Mouse (Mus musculus) limb, embryonic 12.5 days (tissue): ENCODE results near the gene Rsbn1. TPM values are rescaled to one million over a fixed set of nuclear protein-coding genes. Genes with fewer than 3 reads are reported as not detected.

Experiments used
- ATAC-seq: fragments of 200-750 bp; cut with Nextera tagmentation; 2 replicates; pipeline ENCODE4 v1.8.0; 2017; ENCODE audit warnings: low read depth, moderate TSS enrichment; ENCODE audit not compliant: insufficient number of reproducible peaks, insufficient read depth, low FRiP score, low TSS enrichment
- H3K27ac ChIP-seq: fragments of 300-500 bp; sonication (generic); 2 replicates; pipeline ENCODE4 v1.5.1; 2016; ENCODE audit warnings: mild to moderate bottlenecking, moderate library complexity
- H3K27me3 ChIP-seq: fragments of 300-500 bp; sonication (generic); 2 replicates; pipeline ENCODE4 v1.6.1; 2016; ENCODE audit warnings: mild to moderate bottlenecking, moderate library complexity
- H3K36me3 ChIP-seq: fragments of 300-500 bp; sonication (generic); 2 replicates; pipeline ENCODE4 v1.6.1; 2016; ENCODE audit warnings: mild to moderate bottlenecking, moderate library complexity
- H3K4me1 ChIP-seq: fragments of 300-500 bp; sonication (generic); replicated peaks from 2 replicates; pipeline ENCODE4 v1.6.1; 2016
- H3K4me2 ChIP-seq: fragments of 300-500 bp; sonication (generic); 2 replicates; pipeline ENCODE4 v1.6.1; 2016; ENCODE audit warnings: mild to moderate bottlenecking, moderate library complexity
- H3K4me3 ChIP-seq: fragments of 300-500 bp; sonication (generic); replicated peaks from 2 replicates; pipeline ENCODE4 v1.5.1; 2016; ENCODE audit warnings: mild to moderate bottlenecking
- H3K9ac ChIP-seq: fragments of 300-500 bp; sonication (generic); replicated peaks from 2 replicates; pipeline ENCODE4 v1.6.1; 2016; ENCODE audit warnings: mild to moderate bottlenecking, moderate library complexity
- H3K9me3 ChIP-seq: fragments of 300-500 bp; sonication (generic); 2 replicates; pipeline ENCODE4 v1.6.1; 2016; ENCODE audit warnings: mild to moderate bottlenecking, moderate library complexity
- WGBS: fragments of 180-500 bp; shearing (Covaris S2); methylation state at CpG from one replicate; pipeline ENCODE4 v1.1.7; 2016; 5-methylcytosine and 5-hydroxymethylcytosine counted together
- polyA plus RNA-seq: library from polyadenylated mRNA; unstranded; fragments of >200 nt; fragmentation: Nextera tagmentation; extraction: Ambion mirVana; gene quantifications from 2 replicates; pipeline ENCODE4 v1.2.1, GENCODE M21; 2016

Gene Rsbn1
- polyA plus RNA-seq, 1 experiment from 2014 or later = 21.5 TPM

DNA sequence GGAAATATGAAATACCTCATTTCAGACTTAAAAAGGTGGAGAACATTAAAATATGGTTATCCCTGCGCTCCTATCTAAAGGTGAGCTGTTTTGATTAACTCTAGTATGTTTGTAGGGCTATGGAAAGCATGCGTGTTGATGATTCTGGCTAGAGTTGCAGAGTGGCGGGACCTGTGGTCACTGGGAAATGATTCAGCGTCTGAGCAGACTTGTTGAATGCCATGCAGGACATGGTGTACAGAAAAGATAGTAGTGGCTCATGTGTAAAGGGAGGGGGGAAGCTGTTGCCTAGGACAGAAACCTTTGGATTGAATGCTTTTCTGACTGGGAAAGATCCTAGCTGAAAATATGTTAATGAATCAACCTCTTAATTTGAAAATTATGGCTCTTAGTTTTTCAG is 84.8 kb downstream of the Rsbn1 start:
- Histone ChIP-seq H3K27me3 (no peaks in the 10 kb centered on the region), H3K36me3 (peaks cover 81% of the 10 kb centered on the region), H3K4me3 (no peak overlapping the region), H3K9me3 (no peaks in the 10 kb centered on the region), H3K9ac (no peak overlapping the region), H3K27ac (no peak overlapping the region), H3K4me1 (no peaks in the 10 kb centered on the region), H3K4me2 (no peak overlapping the region)
- no peak for ATAC-seq
- 94% methylated on average over 4 of the region's 4 CpGs for WGBS

DNA sequence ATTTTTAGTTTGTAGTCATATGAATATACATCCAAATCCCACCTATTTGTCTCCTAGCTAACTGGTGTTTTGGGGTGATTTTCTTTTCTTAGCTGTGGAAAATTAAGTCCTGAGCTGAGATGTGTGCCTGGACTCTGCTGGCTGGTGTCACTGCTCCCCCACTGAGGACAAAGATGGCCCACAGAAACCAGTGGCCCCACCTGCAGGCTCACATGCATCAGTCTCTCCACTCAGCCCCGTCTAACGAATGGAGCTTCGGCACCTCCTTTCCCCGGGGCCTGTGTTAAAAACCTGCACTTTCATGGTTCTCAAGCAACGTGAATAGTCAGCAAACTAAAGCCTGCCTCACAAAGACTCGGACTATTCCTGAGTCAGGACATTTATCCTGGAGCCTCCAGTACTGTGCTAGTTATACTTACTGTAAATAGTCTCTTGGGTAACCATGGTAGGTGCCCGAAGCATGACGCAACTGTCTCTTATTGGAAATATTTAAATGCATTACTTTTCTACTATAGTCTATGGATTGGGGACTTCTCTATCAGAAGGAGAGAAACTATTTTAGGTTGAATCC is 93.1 kb downstream of the Rsbn1 start:
- no peak overlapping the region for H3K9ac ChIP-seq
- WGBS = 88% methylated on average over 8 of the region's 8 CpGs
- H3K4me1 ChIP-seq = no peaks in the 10 kb centered on the region
- peaks cover 52% of the 10 kb centered on the region for H3K36me3 ChIP-seq
- no peak for ATAC-seq
- H3K9me3 ChIP-seq = no peaks in the 10 kb centered on the region
- no peaks in the 10 kb centered on the region for H3K27me3 ChIP-seq
- H3K4me2 ChIP-seq = no peak overlapping the region
- no peak overlapping the region for H3K27ac ChIP-seq
- no peak overlapping the region for H3K4me3 ChIP-seq

GRCm38 (mm10) chr3:104007479-104007878 is 93.6 kb downstream of the Rsbn1 start:
- H3K27ac ChIP-seq = no peak overlapping the region
- ATAC-seq = no peak
- peaks cover 52% of the 10 kb centered on the region for H3K36me3 ChIP-seq
- H3K4me2 ChIP-seq = no peak overlapping the region
- no peak overlapping the region for H3K4me3 ChIP-seq
- no peaks in the 10 kb centered on the region for H3K27me3 ChIP-seq
- 84% methylated on average over 8 of the region's 8 CpGs for WGBS
- H3K9me3 ChIP-seq = no peaks in the 10 kb centered on the region
- no peak overlapping the region for H3K9ac ChIP-seq
- H3K4me1 ChIP-seq = no peaks in the 10 kb centered on the region

DNA sequence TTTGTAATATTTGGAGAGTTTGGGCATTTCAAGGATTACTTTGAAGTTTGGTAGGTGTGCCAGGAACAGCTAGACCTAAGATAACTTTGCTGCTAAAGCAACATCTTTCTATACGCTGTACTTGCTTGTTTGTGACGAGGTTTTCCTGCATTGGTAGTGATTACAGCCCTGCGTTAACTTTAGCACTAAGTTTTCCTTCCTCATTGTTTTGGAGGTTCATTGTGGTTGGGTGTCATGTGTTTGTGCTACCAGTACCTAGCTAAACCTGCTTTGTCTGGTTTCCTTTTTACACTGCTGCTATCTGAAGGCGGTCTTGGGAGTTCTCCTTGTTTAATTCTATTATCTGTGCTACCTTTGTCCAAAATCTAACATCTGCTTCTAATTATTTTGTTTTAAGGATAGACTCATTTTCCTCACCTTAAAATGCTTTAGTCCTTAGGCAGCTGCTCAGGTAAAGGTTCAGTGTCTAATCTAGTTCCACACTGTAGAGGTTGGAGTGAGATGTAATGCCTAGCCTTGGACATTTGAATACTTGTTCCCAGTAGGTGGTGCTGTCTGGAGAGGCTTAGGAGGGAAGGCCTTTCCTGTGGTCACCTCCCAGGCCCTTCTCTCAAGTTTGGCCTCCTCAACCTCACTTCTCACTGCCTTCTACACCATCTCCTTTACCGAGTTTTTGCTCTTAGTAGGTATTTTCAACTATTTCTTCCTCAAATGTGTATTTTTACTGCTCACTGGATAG is 96.2 kb downstream of the Rsbn1 start:
- Histone ChIP-seq H3K9me3 (no peaks in the 10 kb centered on the region), H3K27me3 (no peaks in the 10 kb centered on the region), H3K4me1 (no peaks in the 10 kb centered on the region), H3K4me2 (no peak overlapping the region), H3K9ac (no peak overlapping the region), H3K36me3 (peaks cover 44% of the 10 kb centered on the region), H3K4me3 (no peak overlapping the region), H3K27ac (no peak overlapping the region)
- WGBS = 89% methylated on average over 5 of the region's 5 CpGs
- no peak for ATAC-seq

DNA sequence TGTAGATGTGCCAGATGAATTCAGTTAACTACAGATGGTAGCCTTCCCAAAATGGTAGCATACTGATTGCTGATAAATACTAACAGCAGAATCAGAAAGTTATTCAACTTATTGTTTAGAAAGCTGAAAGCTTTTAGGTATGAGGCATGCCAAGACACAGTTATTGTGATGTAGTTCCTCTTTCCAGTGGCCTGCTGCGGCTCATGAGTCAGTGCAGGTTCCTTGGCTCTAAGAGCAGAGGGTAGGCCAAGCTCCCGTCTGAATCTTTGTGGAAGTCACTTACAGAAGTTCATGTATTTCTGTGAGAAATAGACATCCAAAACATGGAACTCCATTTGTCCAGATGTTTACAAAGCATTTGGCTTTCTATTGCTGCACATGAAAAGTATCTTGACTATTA is 98.1 kb downstream of the Rsbn1 start:
- H3K27ac ChIP-seq = no peak overlapping the region
- H3K4me1 ChIP-seq = no peaks in the 10 kb centered on the region
- 87% methylated on average over 2 of the region's 2 CpGs for WGBS
- no peaks in the 10 kb centered on the region for H3K9me3 ChIP-seq
- H3K36me3 ChIP-seq = peaks cover 36% of the 10 kb centered on the region
- H3K9ac ChIP-seq = no peak overlapping the region
- no peak overlapping the region for H3K4me2 ChIP-seq
- ATAC-seq = no peak
- no peaks in the 10 kb centered on the region for H3K27me3 ChIP-seq
- H3K4me3 ChIP-seq = no peak overlapping the region

Other genes starting within 250 kb of the Rsbn1 start
- gene Olfml3, start 176.1 kb upstream of the Rsbn1 start, polyA plus RNA-seq = 33.8 and 36.9 TPM in 2 replicates
- not detected in 2 replicates for gene Gm10964, start 174.8 kb upstream of the Rsbn1 start, polyA plus RNA-seq
- 12.6 and 13.0 TPM in 2 replicates for gene Hipk1, start 122.6 kb upstream of the Rsbn1 start, polyA plus RNA-seq
- gene Dclre1b, start 104.7 kb upstream of the Rsbn1 start, polyA plus RNA-seq = 31.8 and 32.5 TPM in 2 replicates
- 21.6 and 24.6 TPM in 2 replicates for gene Ap4b1, start 104.6 kb upstream of the Rsbn1 start, polyA plus RNA-seq
- gene Gm43064, start 104.5 kb upstream of the Rsbn1 start, polyA plus RNA-seq = 0.24 TPM in 1 of 2 replicates, not detected in the other
- gene Bcl2l15, start 81.5 kb upstream of the Rsbn1 start, polyA plus RNA-seq = not detected in 2 replicates
- gene Ptpn22, start 54.3 kb upstream of the Rsbn1 start, polyA plus RNA-seq = 0.31 and 0.32 TPM in 2 replicates
- gene Phtf1, start 54.0 kb downstream of the Rsbn1 start, polyA plus RNA-seq = 43.7 and 47.6 TPM in 2 replicates